Comparison of ENCODE assay signal across 12 mouse cellular contexts in genomic region chr12:53832590-53832989, GRCm38 (mm10).
DNase-seq lines count a peak whose midpoint lies in the region; ATAC-seq lines count a peak whose summit lies in the region.
"Had no signal": no experiment of that assay in that cellular context is flagged by ENCODE, and none has a peak within 500 bp of the region (broad histone marks: within the 10 kb centered on the region; RNA-seq: fewer than 3 reads in every experiment).

No protein-coding gene starts in this region.

- no peaks in the 10 kb centered on the region for H3K36me3 ChIP-seq in forebrain, embryonic 12.5 days (replicated peaks)
- no peaks in the 10 kb centered on the region for H3K36me3 ChIP-seq in forebrain, embryonic 10.5 days (replicated peaks)
- no peaks in the 10 kb centered on the region for H3K36me3 ChIP-seq in midbrain, embryonic 12.5 days
- no peaks in the 10 kb centered on the region for H3K36me3 ChIP-seq in midbrain, embryonic 10.5 days
- no peaks in the 10 kb centered on the region for H3K36me3 ChIP-seq in liver, embryonic 15.5 days (replicated peaks)
- H3K36me3 ChIP-seq: G1E had no signal

- H3K9ac ChIP-seq in forebrain, embryonic 12.5 days, result no peak overlapping the region
- no peak overlapping the region for H3K9ac ChIP-seq in midbrain, embryonic 12.5 days (replicated peaks)
- peak overlapping the region; percentile 38; the same call in 1 of the 2 replicates for H3K9ac ChIP-seq in liver, embryonic 15.5 days

- ATAC-seq in forebrain, embryonic 12.5 days (ENCODE audit: low FRiP score), result no peak
- ATAC-seq in midbrain, embryonic 12.5 days (ENCODE audit: low FRiP score, low read depth), result no peak
- ATAC-seq in erythroblast, adult 5-6 weeks (replicated peaks; ENCODE audit: low FRiP score, poor library complexity, severe bottlenecking), result peak; percentile 75
- ATAC-seq in liver, embryonic 15.5 days (ENCODE audit: insufficient read depth), result peak; percentile 89

- no peak overlapping the region for H3K4me3 ChIP-seq in forebrain, embryonic 12.5 days (replicated peaks)
- H3K4me3 ChIP-seq in forebrain, embryonic 10.5 days, result no peak overlapping the region
- H3K4me3 ChIP-seq in midbrain, embryonic 12.5 days, result no peak overlapping the region
- no peak overlapping the region for H3K4me3 ChIP-seq in midbrain, embryonic 10.5 days
- H3K4me3 ChIP-seq in liver, embryonic 15.5 days (replicated peaks), result peak overlapping the region; percentile 31

- no peaks in the 10 kb centered on the region for H3K9me3 ChIP-seq in forebrain, embryonic 12.5 days
- H3K9me3 ChIP-seq in forebrain, embryonic 10.5 days, result no peaks in the 10 kb centered on the region
- H3K9me3 ChIP-seq in midbrain, embryonic 12.5 days, result no peaks in the 10 kb centered on the region
- no peaks in the 10 kb centered on the region for H3K9me3 ChIP-seq in midbrain, embryonic 10.5 days (replicated peaks)
- H3K9me3 ChIP-seq in liver, embryonic 15.5 days (replicated peaks), result no peaks in the 10 kb centered on the region

- H3K4me1 ChIP-seq in forebrain, embryonic 12.5 days, result peaks cover 28% of the 10 kb centered on the region
- peaks cover 21% of the 10 kb centered on the region for H3K4me1 ChIP-seq in forebrain, embryonic 10.5 days
- peaks cover 29% of the 10 kb centered on the region for H3K4me1 ChIP-seq in midbrain, embryonic 12.5 days
- H3K4me1 ChIP-seq in midbrain, embryonic 10.5 days, result peaks cover 14% of the 10 kb centered on the region
- peaks cover 69% of the 10 kb centered on the region for H3K4me1 ChIP-seq in liver, embryonic 15.5 days (replicated peaks)

- 77% methylated on average over 6 of the region's 6 CpGs for WGBS in forebrain, embryonic 12.5 days
- 80% methylated on average over 6 of the region's 6 CpGs for WGBS in forebrain, embryonic 10.5 days
- 83% methylated on average over 6 of the region's 6 CpGs for WGBS in midbrain, embryonic 12.5 days
- 78% methylated on average over 6 of the region's 6 CpGs for WGBS in midbrain, embryonic 10.5 days
- 23% methylated on average over 6 of the region's 6 CpGs for WGBS in liver, embryonic 15.5 days (ENCODE audit: insufficient replicate concordance)

- no peaks in the 10 kb centered on the region for H3K27me3 ChIP-seq in forebrain, embryonic 12.5 days
- no peaks in the 10 kb centered on the region for H3K27me3 ChIP-seq in forebrain, embryonic 10.5 days (ENCODE audit: poor library complexity, severe bottlenecking)
- no peaks in the 10 kb centered on the region for H3K27me3 ChIP-seq in midbrain, embryonic 12.5 days
- H3K27me3 ChIP-seq in midbrain, embryonic 10.5 days (ENCODE audit: low read depth, poor library complexity, severe bottlenecking), result no peaks in the 10 kb centered on the region
- no peaks in the 10 kb centered on the region for H3K27me3 ChIP-seq in liver, embryonic 15.5 days

- 0 out of 2 replicates have a peak overlapping the region, but pooled peaks have one; percentile 21 for H3K27ac ChIP-seq in forebrain, embryonic 12.5 days
- H3K27ac ChIP-seq in forebrain, embryonic 10.5 days, result no peak overlapping the region
- 0 out of 2 replicates have a peak overlapping the region, but pooled peaks have one; percentile 22 for H3K27ac ChIP-seq in midbrain, embryonic 12.5 days (replicated peaks)
- H3K27ac ChIP-seq in midbrain, embryonic 10.5 days (replicated peaks), result no peak overlapping the region
- H3K27ac ChIP-seq in liver, embryonic 15.5 days (replicated peaks), result peak overlapping the region; percentile 93

- DNase-seq in forebrain, embryonic 10.5 days (ENCODE audit: extremely low spot score, low spot score), result no peak
- no peak for DNase-seq in midbrain, embryonic 10.5 days (ENCODE audit: low spot score)
- no peak for DNase-seq in adrenal gland, postnatal 36 days
- DNase-seq in yolk sac, embryonic 10.5 days (ENCODE audit: low spot score), result no peak
- DNase-seq: cerebellum, adult 8-10 months; kidney, postnatal 10 days; thymus, postnatal 14 days had no signal

- no peak overlapping the region for H3K4me2 ChIP-seq in forebrain, embryonic 12.5 days
- H3K4me2 ChIP-seq in midbrain, embryonic 12.5 days (replicated peaks), result no peak overlapping the region
- H3K4me2 ChIP-seq in liver, embryonic 15.5 days, result peak overlapping the region; percentile 60

Comparison
In these comparisons a context has a peak if more than half of its experiments do, and no peak if none do; other contexts are left out.
1. H3K27ac ChIP-seq: peak in forebrain, embryonic 12.5 days (single experiment), midbrain, embryonic 12.5 days (single experiment) and liver, embryonic 15.5 days (single experiment); none in forebrain, embryonic 10.5 days (single experiment) and midbrain, embryonic 10.5 days (single experiment).
2. ATAC-seq: peak in erythroblast, adult 5-6 weeks (single experiment) and liver, embryonic 15.5 days (single experiment); none in forebrain, embryonic 12.5 days (single experiment) and midbrain, embryonic 12.5 days (single experiment).